Comparison of ENCODE assay signal across 15 mouse cellular contexts in genomic region chr11:12319318-12319717, GRCm38 (mm10).
DNase-seq lines count a peak whose midpoint lies in the region; ATAC-seq and TF ChIP-seq lines count a peak whose summit lies in the region.
"Had no signal": no experiment of that assay in that cellular context is flagged by ENCODE, and none has a peak within 500 bp of the region (broad histone marks: within the 10 kb centered on the region; RNA-seq: fewer than 3 reads in every experiment).

No protein-coding gene starts in this region.

- 86% methylated on average over 3 of the region's 3 CpGs for WGBS in forebrain, embryonic 13.5 days
- 96% methylated on average over 3 of the region's 3 CpGs for WGBS in forebrain, embryonic 10.5 days
- 83% methylated on average over 3 of the region's 3 CpGs for WGBS in heart, postnatal 0 days
- 56% methylated on average over 3 of the region's 3 CpGs for WGBS in lung, embryonic 16.5 days

- no peak for TF ChIP-seq EP300 in heart, postnatal 0 days (IDR thresholded peaks at IDR 0.05; ENCODE audit: low read depth)

- intact Hi-C loops in heart, postnatal 36 days (cut with DNase I) = no loop called here

- H3K4me3 ChIP-seq in forebrain, embryonic 13.5 days = no peak overlapping the region
- no peak overlapping the region for H3K4me3 ChIP-seq in forebrain, embryonic 10.5 days
- no peak overlapping the region for H3K4me3 ChIP-seq in heart, postnatal 0 days (ENCODE audit: low read depth, low read length)
- H3K4me3 ChIP-seq in lung, embryonic 16.5 days (ENCODE audit: low read length) = no peak overlapping the region
- H3K4me3 ChIP-seq: intestine, embryonic 15.5 days had no signal

- H3K9ac ChIP-seq in forebrain, embryonic 13.5 days = no peak overlapping the region
- H3K9ac ChIP-seq in heart, postnatal 0 days (replicated peaks; ENCODE audit: low read depth, low read length) = no peak overlapping the region
- H3K9ac ChIP-seq in lung, embryonic 16.5 days (ENCODE audit: low read length) = no peak overlapping the region
- H3K9ac ChIP-seq: intestine, embryonic 15.5 days had no signal

- no peak overlapping the region for H3K4me2 ChIP-seq in forebrain, embryonic 13.5 days
- H3K4me2 ChIP-seq in heart, postnatal 0 days (ENCODE audit: low read depth, low read length) = no peak overlapping the region
- H3K4me2 ChIP-seq in lung, embryonic 16.5 days (ENCODE audit: low read depth, low read length) = no peak overlapping the region
- H3K4me2 ChIP-seq: intestine, embryonic 15.5 days had no signal

- H3K4me1 ChIP-seq in forebrain, embryonic 13.5 days = no peaks in the 10 kb centered on the region
- no peaks in the 10 kb centered on the region for H3K4me1 ChIP-seq in forebrain, embryonic 10.5 days
- H3K4me1 ChIP-seq in heart, postnatal 0 days (ENCODE audit: control insufficient read depth, insufficient read depth) = peaks cover 46% of the 10 kb centered on the region
- peaks cover 7% of the 10 kb centered on the region; the same call in 1 of the 2 replicates for H3K4me1 ChIP-seq in lung, embryonic 16.5 days (replicated peaks; ENCODE audit: control insufficient read depth, insufficient read depth, low read length)
- H3K4me1 ChIP-seq: intestine, embryonic 15.5 days had no signal

- ATAC-seq in forebrain, embryonic 13.5 days = 0 out of 2 replicates have a peak, but pooled peaks have one; percentile 50
- ATAC-seq in heart, postnatal 0 days (ENCODE audit: insufficient read depth, low read depth) = no peak
- peak; percentile 84 for ATAC-seq in lung, embryonic 16.5 days (ENCODE audit: low read depth)
- ATAC-seq: intestine, embryonic 15.5 days; midbrain, embryonic 16.5 days had no signal

- H3K27me3 ChIP-seq in forebrain, embryonic 13.5 days = no peaks in the 10 kb centered on the region; the same call in 1 of the 2 replicates
- 0 out of 2 replicates have a peak, but pooled peaks cover 2% of the 10 kb centered on the region for H3K27me3 ChIP-seq in forebrain, embryonic 10.5 days (ENCODE audit: poor library complexity, severe bottlenecking)
- no peaks in the 10 kb centered on the region for H3K27me3 ChIP-seq in heart, postnatal 0 days (ENCODE audit: control insufficient read depth, insufficient read depth, low read length)
- no peaks in the 10 kb centered on the region for H3K27me3 ChIP-seq in lung, embryonic 16.5 days (ENCODE audit: control insufficient read depth, insufficient read depth, low read depth, low read length)
- H3K27me3 ChIP-seq: intestine, embryonic 15.5 days had no signal

- DNase-seq in forebrain, embryonic 10.5 days (ENCODE audit: extremely low spot score, low spot score) = no peak
- peak; percentile 11 for DNase-seq in heart, postnatal 0 days (ENCODE audit: low spot score)
- no peak for DNase-seq in heart, postnatal 36 days
- DNase-seq in lung, postnatal 4 days = no peak
- DNase-seq in embryo, embryonic 10 days (ENCODE audit: low spot score) = no peak
- no peak for DNase-seq in thymus, adult 18-20 months
- DNase-seq: gastrocnemius, postnatal 25 days; heart, postnatal 4 days; kidney, postnatal 14 days; layer of hippocampus, postnatal 36 days; thymus, postnatal 36 days had no signal

- no peaks in the 10 kb centered on the region for H3K9me3 ChIP-seq in forebrain, embryonic 13.5 days (replicated peaks)
- H3K9me3 ChIP-seq in forebrain, embryonic 10.5 days = no peaks in the 10 kb centered on the region
- H3K9me3 ChIP-seq in heart, postnatal 0 days (replicated peaks; ENCODE audit: control insufficient read depth, low read length) = no peaks in the 10 kb centered on the region
- no peaks in the 10 kb centered on the region for H3K9me3 ChIP-seq in lung, embryonic 16.5 days (ENCODE audit: control insufficient read depth, low read length)
- H3K9me3 ChIP-seq: intestine, embryonic 15.5 days had no signal

- no peak overlapping the region for H3K27ac ChIP-seq in forebrain, embryonic 13.5 days
- no peak overlapping the region for H3K27ac ChIP-seq in forebrain, embryonic 10.5 days
- peak overlapping the region; percentile 46 for H3K27ac ChIP-seq in heart, postnatal 0 days (ENCODE audit: low read depth)
- 0 out of 2 replicates have a peak overlapping the region, but pooled peaks have one; percentile 33 for H3K27ac ChIP-seq in lung, embryonic 16.5 days (ENCODE audit: low read length)
- H3K27ac ChIP-seq: intestine, embryonic 15.5 days had no signal

- H3K36me3 ChIP-seq in forebrain, embryonic 13.5 days (ENCODE audit: poor library complexity, severe bottlenecking) = no peaks in the 10 kb centered on the region
- H3K36me3 ChIP-seq in forebrain, embryonic 10.5 days (replicated peaks) = no peaks in the 10 kb centered on the region
- no peaks in the 10 kb centered on the region for H3K36me3 ChIP-seq in heart, postnatal 0 days (replicated peaks; ENCODE audit: control insufficient read depth, insufficient read depth, low read length)
- no peaks in the 10 kb centered on the region for H3K36me3 ChIP-seq in lung, embryonic 16.5 days (ENCODE audit: control insufficient read depth, insufficient read depth, low read length)
- H3K36me3 ChIP-seq: intestine, embryonic 15.5 days had no signal

- TF ChIP-seq CTCF in heart, postnatal 0 days (IDR thresholded peaks at IDR 0.05; ENCODE audit: low read depth) = no peak

Comparison
In these comparisons a context has a peak if more than half of its experiments do, and no peak if none do; other contexts are left out.
1. H3K27ac ChIP-seq: peak in heart, postnatal 0 days (single experiment) and lung, embryonic 16.5 days (single experiment); none in forebrain, embryonic 13.5 days (single experiment) and forebrain, embryonic 10.5 days (single experiment).